Mouse (Mus musculus) kidney, postnatal 14 days (tissue): ENCODE results near the gene Psmc4.

Experiments
- DNase-seq: peaks from one replicate; pipeline ENCODE4 v3.0.0; 2022; ENCODE audit warnings: mixed read lengths

Psmc4 gene

GRCm38 (mm10) chr7:28049476-28050409 is at the start of gene Psmc4:
Gene Psmc4, minus strand, starts transcription at chr7:28050101.
- peak; percentile 99 for DNase-seq

DNA sequence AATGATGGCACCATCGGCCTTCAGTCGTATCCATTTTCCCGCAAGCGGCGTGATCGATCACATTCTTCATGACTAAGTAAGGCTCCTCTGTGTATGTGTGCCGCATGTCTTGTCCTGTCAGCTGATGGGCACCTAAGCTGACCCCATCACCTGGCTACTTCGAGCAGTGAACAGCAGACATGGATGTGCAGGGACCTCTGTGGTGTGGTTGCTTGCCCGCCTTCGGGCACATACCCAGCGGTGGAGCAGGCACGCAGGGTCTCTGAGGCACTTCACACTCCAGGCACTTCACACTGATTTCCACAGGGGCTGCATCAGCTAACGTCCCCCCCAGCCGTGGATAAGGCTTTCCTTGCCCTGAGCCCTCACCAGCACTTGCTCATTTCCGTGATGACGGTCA is 49.2 kb upstream of the Psmc4 start:
- no peak for DNase-seq

DNA sequence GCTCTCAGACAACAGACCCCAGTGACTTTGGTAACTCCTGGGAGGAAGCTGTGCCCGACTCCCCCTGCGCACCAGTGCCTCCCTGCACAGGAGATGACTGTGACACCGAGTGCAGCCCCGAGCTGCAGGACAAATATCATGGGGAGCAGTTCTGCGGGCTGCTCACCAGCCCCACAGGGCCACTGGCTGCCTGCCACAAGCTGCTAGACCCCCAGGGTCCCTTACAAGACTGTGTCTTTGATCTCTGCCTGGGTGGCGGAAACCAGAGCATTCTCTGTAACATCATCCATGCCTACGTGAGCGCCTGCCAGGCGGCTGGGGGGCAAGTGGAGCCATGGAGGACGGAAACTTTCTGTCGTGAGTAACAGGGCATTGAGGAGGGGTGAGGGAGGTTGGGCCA is 43.6 kb upstream of the Psmc4 start:
- no peak for DNase-seq

DNA sequence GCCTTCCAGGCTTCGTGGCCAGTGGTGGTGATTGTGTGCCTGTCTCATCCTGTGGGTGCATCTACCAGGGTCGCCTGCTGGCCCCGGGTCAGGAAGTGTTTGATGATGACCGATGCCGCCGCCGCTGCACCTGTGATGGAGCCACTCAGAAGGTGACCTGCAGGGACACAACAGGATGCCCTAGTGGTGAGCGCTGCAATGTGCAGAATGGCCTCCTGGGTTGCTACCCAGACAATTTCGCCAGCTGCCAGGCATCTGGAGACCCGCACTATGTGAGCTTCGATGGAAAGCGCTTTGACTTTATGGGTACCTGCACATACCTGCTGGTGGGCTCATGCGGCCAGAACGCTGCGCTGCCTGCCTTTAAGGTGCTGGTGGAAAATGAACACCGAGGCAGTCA is 36.3 kb upstream of the Psmc4 start:
- DNase-seq, result no peak

GRCm38 (mm10) chr7:28084215-28084614 is 34.3 kb upstream of the Psmc4 start:
- peak; percentile 19 for DNase-seq

DNA sequence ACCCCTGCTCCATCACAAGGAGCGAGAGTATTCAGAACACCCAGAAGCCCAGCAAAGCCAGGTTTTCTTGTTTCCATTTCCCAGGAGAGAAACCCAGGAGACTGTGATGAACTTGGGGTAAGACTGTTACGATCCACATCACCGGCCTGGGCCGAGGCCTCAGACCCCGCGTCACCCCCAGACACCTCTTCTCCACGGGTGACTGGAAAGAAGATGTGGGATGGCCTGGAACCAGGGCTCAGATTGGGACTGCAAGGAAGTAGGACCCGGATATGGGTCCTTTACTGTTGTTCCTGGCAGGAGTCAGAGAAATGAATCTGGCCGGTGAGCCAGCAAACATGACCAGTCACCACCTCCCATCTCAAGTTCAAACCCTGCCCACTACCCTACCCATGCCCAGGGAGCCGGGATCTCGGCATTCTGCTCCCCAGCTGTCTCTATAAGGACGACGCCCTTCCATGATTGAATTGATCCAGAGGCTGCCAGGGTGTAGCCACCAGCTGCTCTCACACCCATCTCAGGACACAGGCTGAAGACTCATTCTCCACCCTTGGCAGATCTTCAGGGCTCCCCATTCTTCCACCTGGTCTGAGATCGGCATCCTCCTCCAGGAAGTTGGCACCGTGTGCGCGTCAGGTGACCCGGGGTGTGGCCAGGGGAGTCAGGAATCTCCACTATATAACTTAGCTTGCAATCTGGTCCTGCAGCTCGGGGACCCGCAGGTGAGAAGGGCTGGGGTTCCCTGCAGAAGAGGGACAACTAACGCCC is 20.8 kb upstream of the Psmc4 start, which contains the start of gene Fcgbp:
Gene Fcgbp, plus strand, starts transcription at position 706 of the 768 bp plus-strand sequence.
- no peak for DNase-seq

DNA sequence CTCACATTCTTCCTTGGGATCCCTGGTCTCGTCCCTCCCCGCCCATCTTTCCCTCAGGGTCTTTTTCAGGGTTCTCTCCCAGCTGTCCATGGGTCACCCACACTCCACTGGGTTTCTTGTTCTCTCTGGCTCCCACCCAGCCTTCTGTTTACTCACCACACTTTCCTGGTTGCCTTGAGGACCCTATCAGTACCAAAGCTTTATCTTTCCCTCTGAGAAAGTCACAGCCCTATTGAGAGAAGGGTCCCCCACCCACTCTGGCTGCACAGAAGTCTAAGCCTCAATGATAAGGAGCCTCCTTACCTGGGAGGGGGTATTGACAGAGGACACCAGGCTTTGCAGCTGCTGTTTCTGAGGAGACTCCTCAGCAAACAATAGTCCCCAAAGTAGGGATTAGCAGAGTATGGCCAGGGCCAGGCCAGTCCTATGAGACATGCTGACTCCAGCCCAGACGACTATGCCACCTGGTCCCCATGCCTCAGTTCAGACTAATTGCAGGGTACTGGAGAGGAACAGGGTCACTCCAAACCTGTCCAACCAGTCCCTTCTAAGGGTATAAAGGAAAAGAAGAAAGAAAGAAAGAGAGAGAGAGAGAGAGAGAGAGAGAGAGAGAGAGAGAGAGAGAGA is 19.8 kb upstream of the Psmc4 start:
- no peak for DNase-seq

- DNase-seq, result no peak
Measured at GRCm38 (mm10) chr7:28068661-28069060, 18.8 kb upstream of the Psmc4 start.

DNA sequence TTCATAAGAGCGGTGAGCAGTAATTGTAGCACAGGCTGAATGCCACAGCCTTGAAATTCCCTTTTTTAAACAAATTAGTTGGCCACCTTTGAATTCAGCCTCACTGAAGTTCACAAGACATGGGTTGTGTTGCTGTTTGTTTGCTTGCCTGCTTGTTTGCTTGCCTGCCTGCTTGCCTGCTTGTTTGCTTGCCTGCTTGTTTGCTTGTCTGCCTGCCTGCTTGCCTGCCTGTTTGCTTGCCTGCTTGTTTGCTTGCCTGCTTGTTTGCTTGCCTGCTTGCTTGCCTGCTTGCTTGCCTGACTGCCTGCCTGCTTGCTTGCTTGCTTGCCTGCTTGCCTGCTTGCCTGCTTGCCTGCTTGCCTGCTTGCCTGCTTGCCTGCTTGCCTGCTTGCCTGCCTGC is 10.1 kb upstream of the Psmc4 start:
- no peak for DNase-seq

DNA sequence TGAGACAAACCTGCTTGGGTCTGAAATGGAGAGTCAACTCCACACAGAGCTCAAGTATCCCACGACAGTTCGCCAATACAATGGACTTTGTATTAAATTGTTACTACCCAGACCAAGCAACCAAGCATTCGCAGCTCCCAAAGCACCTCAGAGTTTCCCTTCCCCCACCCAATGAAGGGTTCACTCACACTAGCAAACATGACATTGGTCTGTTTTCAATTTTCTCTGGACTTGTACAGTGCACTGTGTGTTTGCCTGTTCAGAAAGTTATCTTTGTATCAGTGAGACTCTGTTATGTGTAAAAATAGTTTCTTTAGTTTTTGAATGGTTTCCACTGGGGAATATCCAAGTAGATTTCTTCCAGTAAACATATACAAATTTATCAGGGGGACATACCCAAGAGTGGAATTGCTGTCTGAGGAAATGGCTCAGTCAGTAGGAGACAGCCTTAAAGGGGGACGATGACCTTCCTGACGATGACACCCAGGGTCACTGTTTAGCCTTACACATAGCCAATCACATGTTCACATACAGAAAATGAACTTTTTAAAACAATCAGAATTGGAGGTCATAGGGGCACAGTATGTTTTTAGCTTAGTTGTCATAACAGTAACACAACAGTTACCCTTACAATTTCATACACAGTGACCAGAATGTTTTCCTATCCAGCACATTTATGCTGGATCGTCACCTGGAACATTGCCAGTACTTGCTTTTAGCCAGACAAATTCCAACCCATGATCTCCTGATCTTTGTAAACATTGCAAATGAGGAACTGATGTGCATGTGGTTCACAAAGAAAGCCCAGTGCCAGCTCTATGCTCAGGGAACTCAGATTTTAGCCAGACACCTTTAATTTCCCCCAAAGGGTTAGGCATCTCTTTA is 3.4 kb upstream of the Psmc4 start:
- peak; percentile 62 for DNase-seq

- DNase-seq, result peak; percentile 15
Measured at GRCm38 (mm10) chr7:28050584-28050983, 683 bp upstream of the Psmc4 start.

GRCm38 (mm10) chr7:28044524-28044923 is 5.4 kb downstream of the Psmc4 start:
- no peak for DNase-seq

DNA sequence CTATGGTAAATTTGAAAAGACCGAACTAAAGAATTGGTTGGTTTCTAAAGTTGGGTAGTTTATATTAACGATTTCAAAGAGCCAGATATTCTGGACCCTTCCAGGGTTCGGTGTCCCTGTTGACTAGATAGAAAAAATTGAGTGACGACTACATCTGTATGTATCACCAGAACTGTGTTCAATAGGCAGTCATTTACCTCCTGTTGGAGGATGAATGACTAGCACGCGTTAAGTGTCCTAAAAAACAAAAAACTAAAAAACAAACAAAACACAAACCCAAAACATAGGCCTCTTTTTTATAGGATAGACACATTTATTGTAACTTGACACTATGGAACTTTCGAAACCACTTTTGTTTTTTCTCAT is 35.5 kb downstream of the Psmc4 start:
- DNase-seq, result no peak

DNA sequence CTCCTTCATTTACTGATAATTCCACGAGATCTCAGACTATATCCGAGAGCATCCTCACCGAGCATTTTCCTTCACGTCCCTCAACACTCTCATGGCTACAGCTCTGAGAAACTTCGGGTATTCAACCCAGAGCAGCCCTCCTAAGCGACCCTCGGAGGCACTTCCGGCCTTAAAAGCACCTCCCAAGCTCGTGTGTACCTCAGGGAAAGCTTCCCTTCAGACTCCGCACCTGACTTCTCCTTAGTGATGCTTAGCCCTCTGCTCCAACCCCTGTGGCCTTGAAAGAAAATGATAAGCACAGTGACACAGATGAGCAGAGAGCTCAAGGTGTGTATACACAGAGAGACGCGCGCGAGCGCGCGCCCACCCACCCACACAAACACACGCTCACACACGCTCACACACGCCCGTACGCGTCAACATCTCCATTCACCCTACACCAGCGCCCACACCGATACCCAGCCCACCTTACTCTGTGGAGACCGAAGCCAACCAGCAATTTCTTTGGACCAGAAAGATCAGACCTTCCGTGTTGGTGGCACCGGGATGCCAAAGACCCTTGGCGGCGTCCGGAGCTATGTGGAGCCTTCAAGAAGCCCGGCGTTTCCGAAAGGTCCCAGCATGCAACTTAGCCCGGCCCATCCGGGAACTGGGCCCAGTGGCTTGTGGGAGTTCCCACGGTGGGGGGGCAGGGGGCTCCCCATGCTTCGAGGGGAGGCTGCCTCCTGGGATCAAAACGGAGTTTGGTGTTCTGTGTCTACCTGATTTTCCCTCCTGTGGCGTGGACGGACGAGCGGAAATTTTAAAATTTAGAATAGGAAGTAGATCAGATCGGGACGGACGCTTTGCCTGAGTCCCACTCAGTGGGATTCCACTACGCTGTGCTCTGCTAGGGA is 36.1 kb downstream of the Psmc4 start, which contains the start of gene Zfp850:
Gene Zfp850, minus strand, starts transcription at position 567 of the 896 bp plus-strand sequence.
- DNase-seq, result peak; percentile 84

DNA sequence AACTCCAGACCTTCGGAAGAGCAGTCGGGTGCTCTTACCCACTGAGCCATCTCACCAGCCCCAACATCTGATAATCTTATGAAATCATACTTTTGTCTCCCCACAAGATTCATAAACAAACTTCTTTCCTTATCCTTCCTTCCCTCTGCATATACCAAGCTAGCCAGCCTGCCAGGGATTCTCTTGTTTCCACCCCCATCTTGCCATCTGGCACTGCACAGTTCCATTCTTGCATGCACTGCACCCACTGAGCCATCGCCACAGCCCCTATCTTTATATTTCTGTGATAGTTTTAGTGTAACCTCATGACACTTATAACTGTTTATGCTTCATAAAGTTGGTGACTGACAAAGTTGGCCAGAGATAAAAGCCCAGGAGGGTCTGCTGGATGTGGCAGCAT is 39.6 kb downstream of the Psmc4 start:
- no peak for DNase-seq
